8 mouse cellular contexts compared by ENCODE assay signal in genomic region chr2:52423611-52424247, GRCm38 (mm10). TPM values are rescaled to one million over a fixed set of nuclear protein-coding genes. Genes with fewer than 3 reads are reported as not detected.
DNase-seq lines count a peak whose midpoint lies in the region; ATAC-seq and TF ChIP-seq lines count a peak whose summit lies in the region.

No protein-coding gene starts in this region.

- TF ChIP-seq POLR2A in thymus, adult 2 months (IDR thresholded peaks at IDR 0.05; ENCODE audit: control insufficient read depth, extremely low read depth, insufficient read depth, low read length, poor library complexity) = no peak

- peak overlapping the region; percentile 88 for H3K4me3 ChIP-seq in thymus, adult 2 months (ENCODE audit: control insufficient read depth, insufficient read depth, low read length)
- H3K4me3 ChIP-seq in kidney, postnatal 0 days (replicated peaks; ENCODE audit: low read depth, low read length) = peak overlapping the region; percentile 99

- no peaks in the 10 kb centered on the region for H3K9me3 ChIP-seq in kidney, postnatal 0 days (replicated peaks; ENCODE audit: low read length)

- no peak for TF ChIP-seq CTCF in thymus, adult 2 months (IDR thresholded peaks at IDR 0.05; ENCODE audit: borderline replicate concordance, control insufficient read depth, extremely low read depth, insufficient read depth, low read length, poor library complexity)
- TF ChIP-seq CTCF in kidney, postnatal 0 days (IDR thresholded peaks at IDR 0.05; ENCODE audit: low read depth) = no peak

- peak overlapping the region; percentile 97 for H3K9ac ChIP-seq in kidney, postnatal 0 days (ENCODE audit: low read depth, low read length)

- no peaks in the 10 kb centered on the region for H3K36me3 ChIP-seq in thymus, adult 2 months (ENCODE audit: control insufficient read depth, insufficient read depth, low read length)
- H3K36me3 ChIP-seq in kidney, postnatal 0 days (ENCODE audit: insufficient read depth, low read length) = no peaks in the 10 kb centered on the region

- intact Hi-C loops in gastrocnemius, postnatal 14 days (cut with DNase I; ENCODE audit: low total_unique reads) = no loop called here

- no peaks in the 10 kb centered on the region for H3K27me3 ChIP-seq in thymus, adult 2 months (ENCODE audit: control insufficient read depth, insufficient read depth, low read length)
- no peaks in the 10 kb centered on the region for H3K27me3 ChIP-seq in kidney, postnatal 0 days (ENCODE audit: insufficient read depth, low read length)

- DNase-seq in adrenal gland, postnatal 14 days = peak; percentile 17
- DNase-seq in adrenal gland, postnatal 4 days (ENCODE audit: low spot score in 2 of 2) = no peak
- DNase-seq in thymus, adult 2 months = no peak
- no peak for DNase-seq in thymus, postnatal 10 days (ENCODE audit: low spot score in 2 of 2)
- DNase-seq in kidney, postnatal 0 days (ENCODE audit: low spot score) = peak; percentile 61
- DNase-seq in naive thymus-derived CD4-positive, alpha-beta T cell, adult 2 months (ENCODE audit: low read depth) = peak; percentile 22
- DNase-seq in spleen, adult 18-20 months = no peak
- DNase-seq in gastrocnemius, postnatal 14 days = no peak

- peaks cover 9% of the 10 kb centered on the region for H3K4me1 ChIP-seq in thymus, adult 2 months (replicated peaks; ENCODE audit: control insufficient read depth, insufficient read depth, low read length)
- H3K4me1 ChIP-seq in kidney, postnatal 0 days (replicated peaks; ENCODE audit: insufficient read depth, low read length) = peaks cover 12% of the 10 kb centered on the region

- H3K4me2 ChIP-seq in kidney, postnatal 0 days (ENCODE audit: low read length) = peak overlapping the region; percentile 72

- WGBS in thymus, adult 2 months = 15% methylated on average over 16 of the region's 16 CpGs
- WGBS in kidney, postnatal 0 days = under 1% methylated on average over 16 of the region's 16 CpGs

- H3K27ac ChIP-seq in thymus, adult 2 months (ENCODE audit: control insufficient read depth, insufficient read depth, low read length) = no peak overlapping the region
- H3K27ac ChIP-seq in kidney, postnatal 0 days = no peak overlapping the region

- no peak for ATAC-seq in kidney, postnatal 0 days (replicated peaks; ENCODE audit: low FRiP score, low read depth)

RNA-seq across cellular contexts. Expression of gene Arl5a, which starts 1.0 kb away (rescaled TPM):
- total RNA-seq in adrenal gland, postnatal 14 days (2021) = 48.4 and 49.6 TPM in 2 replicates
- 10 to 100 TPM; 46.1 to 50.9 TPM for total RNA-seq in adrenal gland, postnatal 4 days (2021)
- polyA plus RNA-seq in thymus, adult 2 months (2012; rRNA removed) = 7.3 and 8.2 TPM in 2 replicates
- polyA plus RNA-seq in kidney, postnatal 0 days (2015; fragmentation: Nextera tagmentation; extraction: Ambion mirVana) = 32.1 and 33.2 TPM in 2 replicates
- 10 to 100 TPM; 27.3 to 33.2 TPM for total RNA-seq in gastrocnemius, postnatal 14 days (2021)

RNA-seq across cellular contexts. Expression of gene Neb, which starts 45.5 kb away (rescaled TPM):
- total RNA-seq in adrenal gland, postnatal 14 days (2021) = 1.2 and 1.4 TPM in 2 replicates
- 10 to 100 TPM; 23.2 to 73.6 TPM for total RNA-seq in adrenal gland, postnatal 4 days (2021)
- 0.65 and 0.85 TPM in 2 replicates for polyA plus RNA-seq in thymus, adult 2 months (2012; rRNA removed)
- 0.74 and 0.75 TPM in 2 replicates for polyA plus RNA-seq in kidney, postnatal 0 days (2015; fragmentation: Nextera tagmentation; extraction: Ambion mirVana)
- total RNA-seq in gastrocnemius, postnatal 14 days (2021) = 1,000 to 10,000 TPM; 4,410 to 4,654 TPM

Comparison
In these comparisons a context has a peak if more than half of its experiments do, and no peak if none do; other contexts are left out.
1. DNase-seq: peak in adrenal gland, postnatal 14 days (single experiment), kidney, postnatal 0 days (single experiment) and naive thymus-derived CD4-positive, alpha-beta T cell, adult 2 months (single experiment); none in adrenal gland, postnatal 4 days (0 of 2), thymus, adult 2 months (single experiment), thymus, postnatal 10 days (0 of 2), spleen, adult 18-20 months (0 of 2) and gastrocnemius, postnatal 14 days (single experiment).
2. RNA of gene Neb, which starts 45.5 kb away (total RNA-seq): 4,410 to 4,654 TPM in gastrocnemius, postnatal 14 days; 23.2 to 73.6 TPM in adrenal gland, postnatal 4 days and 1.2 to 1.4 TPM in adrenal gland, postnatal 14 days; every median in the first group is over 10 times any median in the second.